Mouse (Mus musculus): ENCODE results near the gene Chd2. TPM values are rescaled to one million over a fixed set of nuclear protein-coding genes. Genes with fewer than 3 reads are reported as not detected.
A peak's percentile ranks its signal among the peaks of the same experiment; 100 is the strongest.
"Not testable (repeated sequence)": the region's sequence is repeated elsewhere in the genome, so short reads cannot be mapped to it uniquely, and the experiment has no call there.

Chd2 gene
- polyA plus RNA-seq, 1 experiment = 48.6 TPM

- DNase-seq (ENCODE audit: low read depth in 1 of 2, low spot score in 2 of 2) = no peak
- peaks cover 19% of the 10 kb centered on the region for H3K36me3 ChIP-seq (ENCODE audit: control insufficient read depth, insufficient read depth, low read length)
- H3K27me3 ChIP-seq (ENCODE audit: control insufficient read depth, insufficient read depth, low read length) = no peaks in the 10 kb centered on the region
- TF ChIP-seq POLR2A (IDR thresholded peaks at IDR 0.05; ENCODE audit: low read depth, low read length) (no peak), CTCF (IDR thresholded peaks at IDR 0.05; ENCODE audit: extremely low read depth, insufficient read depth, insufficient read length, insufficient replicate concordance) (no peak)
- no peak overlapping the region for H3K4me3 ChIP-seq (ENCODE audit: extremely low read depth, insufficient read depth, insufficient read length)
- H3K4me1 ChIP-seq (ENCODE audit: control insufficient read depth, insufficient read depth, insufficient read length) = peaks cover 3% of the 10 kb centered on the region; the same call in 1 of the 2 replicates
- H3K27ac ChIP-seq (ENCODE audit: insufficient read depth, low read length) = no peak overlapping the region
- WGBS = 94% methylated on average over 11 of the region's 11 CpGs
These were observed 20.1 kb downstream of the Chd2 start for GRCm38 (mm10) chr7:73521277-73522193.

GRCm38 (mm10) chr7:73520231-73520630 is 21.4 kb downstream of the Chd2 start:
- peaks cover 3% of the 10 kb centered on the region; the same call in 1 of the 2 replicates for H3K4me1 ChIP-seq (ENCODE audit: control insufficient read depth, insufficient read depth, insufficient read length)
- peaks cover 29% of the 10 kb centered on the region for H3K36me3 ChIP-seq (ENCODE audit: control insufficient read depth, insufficient read depth, low read length)

DNA sequence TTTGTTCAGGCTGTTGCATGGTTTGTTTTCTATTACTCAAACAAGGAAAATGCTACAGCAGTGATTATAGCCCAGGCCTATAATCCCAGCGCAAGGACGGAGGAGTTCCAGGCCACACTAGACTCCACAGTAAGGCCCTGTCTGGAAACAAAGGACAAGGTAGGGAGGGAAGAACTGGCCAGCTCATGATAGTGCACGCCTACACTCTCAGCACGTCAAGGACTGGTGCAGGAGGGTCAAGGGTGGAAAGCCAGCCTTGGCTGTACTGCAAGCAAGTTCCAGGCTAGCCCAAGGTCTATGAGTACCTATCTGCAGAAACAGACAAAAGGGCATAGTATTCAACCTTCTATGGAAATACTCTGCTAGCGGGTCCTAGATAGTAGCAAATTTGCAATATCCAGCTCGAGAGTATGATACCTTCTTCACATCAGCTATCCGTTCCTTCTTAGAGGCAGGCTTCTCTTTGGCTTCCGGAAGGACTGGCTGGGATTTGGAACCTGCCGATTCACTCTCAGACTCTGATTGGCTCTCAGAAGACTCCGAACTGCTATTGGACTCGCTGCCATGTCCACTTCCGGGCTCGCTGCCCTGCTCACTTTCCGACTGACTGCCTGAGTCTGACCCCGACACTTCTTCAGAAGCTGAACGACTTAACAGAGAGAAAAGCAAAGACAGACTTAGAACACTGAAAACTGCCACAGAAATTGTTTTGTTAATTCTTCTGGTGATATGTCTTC is 22.4 kb downstream of the Chd2 start:
- no peak overlapping the region for H3K27ac ChIP-seq (ENCODE audit: insufficient read depth, low read length)
- no peak for DNase-seq (ENCODE audit: low read depth in 1 of 2, low spot score in 2 of 2)

More at GRCm38 (mm10) chr7:73520231-73520630, 21.4 kb downstream of the Chd2 start:
- H3K4me3 ChIP-seq (ENCODE audit: extremely low read depth, insufficient read depth, insufficient read length) = no peak overlapping the region
- no peak for DNase-seq (ENCODE audit: low read depth in 1 of 2, low spot score in 2 of 2)
- WGBS = 89% methylated on average over 10 of the region's 10 CpGs
- no peak overlapping the region for H3K27ac ChIP-seq (ENCODE audit: insufficient read depth, low read length)
- TF ChIP-seq CTCF (IDR thresholded peaks at IDR 0.05; ENCODE audit: extremely low read depth, insufficient read depth, insufficient read length, insufficient replicate concordance) = no peak
- no peak for TF ChIP-seq POLR2A (IDR thresholded peaks at IDR 0.05; ENCODE audit: low read depth, low read length)
- no peaks in the 10 kb centered on the region for H3K27me3 ChIP-seq (ENCODE audit: control insufficient read depth, insufficient read depth, low read length)

DNA sequence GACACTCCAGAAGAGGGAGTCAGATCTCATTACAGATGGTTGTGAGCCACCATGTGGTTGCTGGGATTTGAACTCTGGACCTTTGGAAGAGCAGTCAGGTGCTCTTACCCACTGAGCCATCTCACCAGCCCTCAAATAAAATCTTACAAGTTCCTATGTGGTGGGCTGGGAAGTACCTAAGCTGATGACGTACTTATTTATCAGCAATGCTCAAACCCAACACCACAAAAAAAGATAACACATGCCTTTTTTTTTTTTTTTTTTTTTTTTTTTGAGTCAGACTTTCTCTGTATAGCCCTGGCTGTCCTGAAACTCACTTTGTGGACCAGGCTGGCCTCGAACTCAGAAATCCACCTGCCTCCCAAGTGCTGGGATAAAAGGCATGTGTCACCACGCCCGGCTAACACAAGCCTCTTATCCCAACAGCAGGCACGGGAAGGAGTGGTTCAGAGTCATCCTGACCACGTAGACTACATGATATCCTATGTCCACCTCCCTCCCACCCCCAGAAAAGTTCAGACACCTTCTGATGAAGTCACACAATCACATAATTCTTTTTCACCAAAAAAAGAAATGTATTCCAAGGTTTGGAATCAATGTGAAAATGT is 23.2 kb downstream of the Chd2 start:
- not testable (repeated sequence) for H3K27ac ChIP-seq (ENCODE audit: insufficient read depth, low read length); H3K4me1 ChIP-seq (ENCODE audit: control insufficient read depth, insufficient read depth, insufficient read length); DNase-seq (ENCODE audit: low read depth in 1 of 2, low spot score in 2 of 2); H3K27me3 ChIP-seq (ENCODE audit: control insufficient read depth, insufficient read depth, low read length); H3K4me3 ChIP-seq (ENCODE audit: extremely low read depth, insufficient read depth, insufficient read length)
- 83% methylated on average over 6 of the region's 6 CpGs for WGBS
- peaks cover 40% of the 10 kb centered on the region for H3K36me3 ChIP-seq (ENCODE audit: control insufficient read depth, insufficient read depth, low read length)

More for the DNA sequence above, 22.4 kb downstream of the Chd2 start:
- Histone ChIP-seq H3K36me3 (ENCODE audit: control insufficient read depth, insufficient read depth, low read length) (peaks cover 35% of the 10 kb centered on the region), H3K4me1 (ENCODE audit: control insufficient read depth, insufficient read depth, insufficient read length) (no peaks in the 10 kb centered on the region), H3K4me3 (ENCODE audit: extremely low read depth, insufficient read depth, insufficient read length) (no peak overlapping the region), H3K27me3 (ENCODE audit: control insufficient read depth, insufficient read depth, low read length) (no peaks in the 10 kb centered on the region)
- TF ChIP-seq POLR2A (IDR thresholded peaks at IDR 0.05; ENCODE audit: low read depth, low read length) (no peak), CTCF (IDR thresholded peaks at IDR 0.05; ENCODE audit: extremely low read depth, insufficient read depth, insufficient read length, insufficient replicate concordance) (no peak)
- WGBS = 95% methylated on average over 16 of the region's 16 CpGs

DNA sequence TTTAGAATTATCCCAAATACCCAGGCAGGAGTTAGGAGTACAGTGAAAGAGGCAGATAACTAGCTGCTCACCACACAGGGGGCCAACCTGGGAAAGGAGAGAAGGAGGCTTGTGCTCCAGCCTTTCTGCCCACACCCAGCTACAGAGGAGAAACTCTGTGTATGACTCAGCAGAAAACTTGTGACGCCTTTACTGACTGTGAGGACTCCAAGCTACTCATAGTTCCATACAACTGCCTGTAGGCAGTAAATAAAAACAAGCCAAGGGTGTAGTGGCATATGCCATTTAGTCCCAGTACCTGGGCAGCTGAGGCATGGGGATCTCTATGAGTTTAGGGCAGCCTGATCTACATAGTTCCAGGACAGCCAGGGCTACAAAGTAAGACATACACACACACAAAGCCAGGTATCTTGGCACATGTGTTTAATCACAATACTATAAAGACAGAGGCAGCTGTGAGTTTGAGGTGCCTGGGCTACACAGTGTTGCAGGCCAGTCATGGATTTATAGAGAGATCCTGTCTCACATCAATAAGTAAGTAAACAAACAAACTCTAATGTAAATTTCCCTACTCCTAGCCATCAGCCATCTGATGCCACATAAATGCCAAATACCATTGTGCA is 24.1 kb downstream of the Chd2 start:
- H3K4me1 ChIP-seq (ENCODE audit: control insufficient read depth, insufficient read depth, insufficient read length) = no peaks in the 10 kb centered on the region
- H3K27ac ChIP-seq (ENCODE audit: insufficient read depth, low read length) = peak overlapping the region; percentile 14; the same call in 1 of the 2 replicates
- TF ChIP-seq POLR2A (IDR thresholded peaks at IDR 0.05; ENCODE audit: low read depth, low read length) (no peak), CTCF (IDR thresholded peaks at IDR 0.05; ENCODE audit: extremely low read depth, insufficient read depth, insufficient read length, insufficient replicate concordance) (no peak)
- no peak overlapping the region for H3K4me3 ChIP-seq (ENCODE audit: extremely low read depth, insufficient read depth, insufficient read length)
- no peak for DNase-seq (ENCODE audit: low read depth in 1 of 2, low spot score in 2 of 2)
- peaks cover 41% of the 10 kb centered on the region for H3K36me3 ChIP-seq (ENCODE audit: control insufficient read depth, insufficient read depth, low read length)
- 43% methylated on average over 1 of the region's 1 CpGs for WGBS
- no peaks in the 10 kb centered on the region for H3K27me3 ChIP-seq (ENCODE audit: control insufficient read depth, insufficient read depth, low read length)

DNA sequence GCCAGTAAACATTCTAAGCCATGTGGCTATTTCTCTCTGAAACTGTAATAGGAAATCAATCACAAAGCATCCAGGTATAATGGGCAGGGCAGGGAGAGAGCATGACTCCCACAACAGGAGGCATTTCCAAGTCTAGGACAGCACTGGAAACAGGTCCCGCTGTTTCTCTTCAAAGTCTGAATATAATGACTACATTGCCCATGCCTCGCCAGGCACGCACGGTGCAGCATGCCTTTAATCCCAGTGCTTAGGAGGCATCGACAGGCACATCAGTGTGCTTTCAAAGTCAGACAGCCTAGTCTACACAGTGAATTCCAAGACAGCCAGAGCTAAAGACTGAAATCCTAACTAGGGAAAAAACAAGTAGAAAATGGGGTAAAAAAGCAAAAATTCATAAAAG is 24.8 kb downstream of the Chd2 start:
- Histone ChIP-seq H3K4me1 (ENCODE audit: control insufficient read depth, insufficient read depth, insufficient read length) (peaks cover 2% of the 10 kb centered on the region), H3K27me3 (ENCODE audit: control insufficient read depth, insufficient read depth, low read length) (no peaks in the 10 kb centered on the region), H3K4me3 (ENCODE audit: extremely low read depth, insufficient read depth, insufficient read length) (no peak overlapping the region), H3K36me3 (ENCODE audit: control insufficient read depth, insufficient read depth, low read length) (peaks cover 42% of the 10 kb centered on the region), H3K27ac (ENCODE audit: insufficient read depth, low read length) (no peak overlapping the region)
- 97% methylated on average over 5 of the region's 5 CpGs for WGBS
- no peak for DNase-seq (ENCODE audit: low read depth in 1 of 2, low spot score in 2 of 2)
- TF ChIP-seq CTCF (IDR thresholded peaks at IDR 0.05; ENCODE audit: extremely low read depth, insufficient read depth, insufficient read length, insufficient replicate concordance) = no peak
- no peak for TF ChIP-seq POLR2A (IDR thresholded peaks at IDR 0.05; ENCODE audit: low read depth, low read length)
